Mouse (Mus musculus) liver, adult 10 weeks (tissue): ENCODE results near the gene Ccp110. TPM values are rescaled to one million over a fixed set of nuclear protein-coding genes. Genes with fewer than 3 reads are reported as not detected.

Source experiments
- polyA plus RNA-seq: library from polyadenylated mRNA; stranded (reverse); fragments of 350-450 nt; fragmentation: Illumina TruSeq; extraction: RNeasy Lipid Tissue Mini Kit (QIAGEN cat#74804); gene quantifications from one replicate; pipeline ENCODE4 v1.2.3, GENCODE M21; 2014; ENCODE audit warnings: low read depth, low replicate concordance

The Ccp110 gene
- polyA plus RNA-seq = 6.8 TPM

DNA sequence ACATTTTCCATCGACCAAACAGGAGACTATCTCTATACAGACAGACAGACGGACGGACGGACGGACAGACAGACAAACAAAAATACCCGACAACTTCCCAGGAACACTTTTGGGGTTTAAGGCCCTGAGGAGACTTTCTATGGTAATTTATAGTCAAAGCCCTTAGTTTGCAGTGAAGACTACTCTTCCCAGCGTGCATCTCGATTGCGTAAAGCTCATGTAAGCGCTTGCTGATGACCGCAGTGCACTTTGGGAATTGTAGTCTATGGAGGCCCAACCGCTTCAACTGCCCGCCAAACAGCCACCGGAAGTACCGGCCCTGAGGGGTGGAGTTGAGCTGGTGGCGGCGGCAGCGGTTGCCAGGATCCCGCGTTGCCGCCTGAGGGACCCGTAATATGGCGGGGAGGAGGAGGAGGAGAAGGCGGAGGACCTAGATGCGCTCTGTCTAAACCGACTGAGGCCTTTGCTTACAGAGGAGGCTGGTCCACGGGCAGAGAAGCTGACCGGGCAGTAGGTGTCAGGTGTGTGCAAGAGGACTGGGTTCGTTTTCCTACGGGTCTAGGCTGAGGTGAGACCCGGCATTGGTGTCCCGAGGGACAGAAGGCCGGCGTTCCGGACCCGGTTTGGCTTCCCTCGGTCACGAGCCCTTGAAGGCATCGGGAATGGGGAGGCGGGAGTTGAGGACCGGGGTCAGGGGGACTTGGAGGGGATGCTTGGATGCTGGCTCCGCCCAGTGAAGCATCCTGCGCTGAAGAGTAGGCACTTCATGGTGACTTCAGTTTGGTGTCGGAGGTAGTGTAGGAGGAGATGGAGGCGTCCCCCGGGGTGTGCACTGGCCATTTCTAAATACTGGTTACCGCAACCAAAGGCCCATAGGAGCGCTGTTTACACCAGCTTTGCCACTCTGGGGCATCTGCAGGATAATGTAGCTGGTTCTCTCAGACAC, at the start of gene Ccp110:
TSS of gene Ccp110 (plus strand) at position 325 of the 946 bp plus-strand sequence.

DNA sequence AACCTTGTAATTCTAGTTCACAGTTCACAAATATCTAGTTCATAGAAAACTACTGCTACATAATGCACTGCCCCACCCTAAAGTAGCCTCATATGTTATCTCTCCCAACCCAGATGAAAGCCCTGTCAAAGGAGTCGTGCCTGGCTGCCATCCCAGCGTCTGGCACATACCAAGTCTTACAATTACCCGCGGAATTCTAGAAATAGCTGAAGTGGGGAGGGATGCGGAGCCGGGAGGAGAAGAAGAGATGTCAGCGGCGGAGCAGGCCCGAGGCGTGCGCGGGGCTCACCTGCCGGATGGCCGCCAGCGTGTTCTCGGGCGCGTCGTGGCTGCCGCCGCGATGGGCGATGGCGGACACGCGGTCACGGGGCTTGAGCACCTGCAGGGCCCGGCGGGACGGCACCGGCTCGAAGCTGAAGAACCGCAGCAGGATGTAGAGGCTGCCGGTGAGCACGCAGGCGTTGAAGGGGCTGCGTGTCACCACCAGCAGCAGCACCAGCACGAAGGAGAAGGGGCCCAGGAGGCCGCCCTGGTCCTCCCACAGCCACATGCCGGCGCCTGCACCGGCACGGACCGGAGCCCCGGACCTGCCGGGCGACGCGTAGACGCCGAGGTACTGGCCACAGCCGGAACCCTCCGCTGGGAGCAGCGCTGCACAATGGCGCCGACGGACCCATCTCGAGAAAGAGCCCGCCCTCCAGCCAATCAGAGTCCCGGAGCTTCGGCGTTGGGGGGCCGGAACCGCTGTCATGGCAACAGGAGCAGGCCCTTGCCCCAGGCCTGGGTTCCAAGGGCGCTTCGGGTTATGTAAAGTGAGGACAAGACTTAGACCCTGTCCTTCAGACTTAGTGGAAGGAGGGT, 7.0 kb upstream of the Ccp110 start, which contains the start of gene Gde1:
TSS of gene Gde1 (minus strand) at position 678 of the 861 bp plus-strand sequence.

GRCm38 (mm10) chr7:118739975-118740531, 27.7 kb downstream of the Ccp110 start, which contains the start of gene Vps35l:
Gene Vps35l, plus strand, starts transcription at chr7:118740226.

Other genes starting within 250 kb of the Ccp110 start
- 3.8 TPM for gene Itpripl2, start 220.6 kb upstream of the Ccp110 start, polyA plus RNA-seq
- 6.9 TPM for gene Coq7, start 179.2 kb upstream of the Ccp110 start, polyA plus RNA-seq
- gene Tmc7, start 127.8 kb upstream of the Ccp110 start, polyA plus RNA-seq = 1.7 TPM
- gene Tmc5, start 115.3 kb upstream of the Ccp110 start, polyA plus RNA-seq = not detected
- gene Gde1, start 6.8 kb upstream of the Ccp110 start, polyA plus RNA-seq = 43.1 TPM
- 5.6 TPM for gene Vps35l, start 27.7 kb downstream of the Ccp110 start, polyA plus RNA-seq
- gene Iqck, start 143.2 kb downstream of the Ccp110 start, polyA plus RNA-seq = not detected
- 20.2 TPM for gene Knop1, start 143.7 kb downstream of the Ccp110 start, polyA plus RNA-seq